Mouse (Mus musculus) telencephalon, adult 2 months (tissue): Measurements from ENCODE around the gene Wwc2.
A peak's percentile ranks its signal among the peaks of the same experiment; 100 is the strongest.

ENCODE experiments used
- DNase-seq: peaks from one replicate; pipeline ENCODE4 v3.0.0-alpha.2; 2011; ENCODE audit warnings: low read depth, low spot score

Wwc2 gene

DNA sequence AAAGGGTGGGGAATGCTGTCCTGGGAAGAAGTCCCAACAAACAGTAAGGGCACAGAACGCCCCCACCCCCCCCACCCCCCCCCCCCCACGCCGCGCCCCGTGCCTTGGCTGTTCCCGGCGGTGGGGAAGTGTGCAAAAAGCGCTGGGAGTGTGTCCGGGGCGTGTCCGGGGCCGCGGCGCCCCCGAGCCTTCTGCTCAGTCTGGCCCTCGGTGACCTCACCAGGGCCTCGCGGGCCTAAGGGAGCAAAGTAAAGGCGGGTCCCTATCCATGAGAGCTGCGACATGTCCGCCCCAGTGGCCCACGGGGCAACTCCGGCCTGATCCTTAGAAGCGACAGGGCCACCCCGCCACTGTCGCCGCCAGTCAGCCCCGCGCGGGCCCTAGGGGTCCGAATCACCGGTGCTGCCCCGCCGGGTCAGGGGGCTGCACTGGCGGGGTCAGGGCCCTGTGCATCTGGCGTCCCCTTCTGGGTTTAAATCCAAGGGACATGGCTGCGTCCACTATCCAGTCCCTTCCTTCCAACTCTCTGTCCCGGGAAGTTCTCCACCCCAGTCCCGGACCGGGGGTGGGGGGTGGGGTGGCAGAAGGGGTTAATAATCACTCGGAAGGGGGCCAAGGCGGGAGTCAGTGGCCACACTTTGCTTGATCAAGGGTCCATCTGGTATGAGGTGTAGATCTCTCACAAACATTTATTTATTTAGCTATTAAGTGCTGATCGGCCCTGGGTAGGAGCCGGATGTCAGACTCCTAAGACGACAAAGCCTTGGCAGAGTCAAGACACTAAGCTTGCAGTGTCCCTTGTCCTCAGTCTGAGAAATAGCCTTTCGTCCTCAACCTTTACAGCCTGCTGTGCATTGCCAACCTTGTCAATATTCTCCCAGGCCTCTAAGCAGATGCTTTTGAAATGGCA, at the start of gene Wwc2:
TSS of gene Wwc2 (minus strand) at position 14 of the 910 bp plus-strand sequence.
- no peak for DNase-seq

DNA sequence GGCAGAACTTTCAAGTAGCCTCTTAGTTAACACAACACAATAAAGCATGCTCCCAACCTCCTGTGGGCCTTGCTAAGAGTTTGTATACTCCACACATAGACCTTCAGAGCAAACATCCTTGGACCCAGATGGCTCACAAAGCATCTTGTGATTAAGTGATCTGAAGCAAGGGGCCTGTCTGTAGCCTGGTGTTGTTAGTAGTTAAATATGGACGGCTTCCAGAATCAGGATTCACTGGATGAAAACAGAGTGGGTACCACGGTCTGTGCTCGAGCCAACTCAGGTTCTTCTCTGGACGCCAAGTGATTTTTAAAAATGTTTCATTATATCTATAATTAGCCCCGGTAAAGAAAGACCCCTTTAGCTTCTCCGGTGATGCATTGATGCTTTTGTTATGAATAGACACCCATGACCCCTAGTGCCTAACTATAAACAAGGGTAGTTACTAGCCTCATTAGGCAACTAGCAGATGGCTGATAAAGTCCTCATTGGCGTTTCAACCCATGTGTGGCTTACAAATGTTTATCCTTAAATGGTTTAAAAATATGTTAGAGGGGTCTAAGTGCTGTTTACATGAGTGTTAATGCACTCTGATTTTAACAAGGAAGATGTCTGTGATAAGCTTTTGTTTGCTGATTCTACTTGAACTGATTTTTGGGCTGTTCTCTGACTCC, 47.7 kb upstream of the Wwc2 start:
- no peak for DNase-seq

DNA sequence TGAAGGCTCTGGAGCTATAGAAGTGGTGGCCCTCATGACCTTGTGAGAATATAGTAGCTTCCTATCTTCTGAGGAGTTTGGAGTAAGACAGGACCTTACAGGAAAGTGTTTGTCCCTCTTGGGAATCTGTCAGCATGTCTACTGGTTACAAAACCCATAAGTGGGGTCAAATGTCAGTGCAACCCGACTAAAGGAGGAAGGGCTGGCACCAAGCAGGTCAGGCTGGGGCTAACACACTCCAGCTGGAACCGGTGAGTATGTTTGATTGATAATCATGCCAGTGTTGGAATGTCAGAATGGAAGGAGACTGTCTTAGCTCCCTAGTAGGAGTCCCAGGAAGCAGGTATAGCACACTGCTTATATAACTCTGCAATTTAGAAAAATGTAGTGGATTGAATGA, 41.3 kb upstream of the Wwc2 start:
- DNase-seq = no peak

DNA sequence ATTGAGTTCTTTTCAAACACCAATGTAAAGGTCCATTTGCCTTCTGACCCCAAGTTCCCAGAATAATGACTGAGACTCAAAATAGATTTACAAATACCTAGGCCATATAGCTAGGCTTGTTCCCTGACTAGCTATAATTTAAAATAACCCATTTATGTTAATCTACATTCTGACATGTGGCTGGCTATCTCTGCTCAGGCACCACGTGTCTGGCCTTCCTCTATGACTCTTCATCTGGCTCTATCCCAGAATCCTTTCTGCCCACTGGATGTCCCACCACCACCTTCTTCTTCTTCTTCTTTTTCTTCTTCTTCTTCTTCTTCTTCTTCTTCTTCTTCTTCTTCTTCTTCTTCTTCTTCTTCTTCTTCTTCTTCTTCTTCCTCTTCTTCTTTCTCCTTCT, 39.9 kb upstream of the Wwc2 start:
- no peak for DNase-seq

DNA sequence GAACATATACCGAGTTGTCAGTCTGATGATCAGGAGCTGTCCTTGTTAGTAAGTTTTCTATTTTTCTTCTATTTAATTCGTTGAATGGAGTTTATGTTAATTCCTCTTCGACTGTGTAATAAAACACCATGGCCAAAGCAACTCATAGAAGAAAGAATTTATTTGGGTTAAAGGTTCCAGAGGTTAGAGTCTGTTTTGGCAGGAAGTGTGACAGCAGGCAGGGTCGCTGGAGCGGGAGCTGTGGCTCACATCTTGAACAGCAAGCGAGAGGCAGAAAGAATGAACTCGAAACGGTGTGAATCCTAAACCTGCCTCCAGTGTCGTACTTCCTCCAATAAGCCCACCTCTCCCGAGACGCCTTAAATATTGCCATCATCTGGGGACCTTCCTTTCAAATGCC, 36.1 kb upstream of the Wwc2 start:
- DNase-seq = no peak

- DNase-seq = no peak
Observed at GRCm38 (mm10) chr8:48023206-48023605, 32.5 kb upstream of the Wwc2 start.

DNA sequence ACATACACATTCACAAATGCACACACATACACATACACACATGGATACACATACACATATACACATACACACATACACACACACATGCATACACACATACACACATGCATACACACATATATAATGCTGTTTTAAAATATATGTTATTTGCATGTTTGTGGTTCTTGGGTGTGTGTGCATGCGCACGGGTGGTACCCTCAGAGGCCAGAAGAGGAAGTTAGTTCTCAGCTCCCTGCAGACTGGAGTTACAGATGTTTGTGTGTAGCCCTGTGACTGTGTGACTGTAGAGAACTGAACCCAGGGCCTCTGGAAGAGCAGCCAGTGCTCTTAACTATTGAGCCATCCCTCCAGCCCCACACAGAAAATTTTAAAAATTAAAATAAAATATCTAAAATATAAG, 29.0 kb upstream of the Wwc2 start:
- no peak for DNase-seq

GRCm38 (mm10) chr8:48016538-48016937, 25.8 kb upstream of the Wwc2 start:
- peak; percentile 34 for DNase-seq

- DNase-seq = no peak
Observed at GRCm38 (mm10) chr8:48014386-48014785, 23.7 kb upstream of the Wwc2 start.

- no peak for DNase-seq
Observed at GRCm38 (mm10) chr8:48013281-48013680, 22.6 kb upstream of the Wwc2 start.

DNA sequence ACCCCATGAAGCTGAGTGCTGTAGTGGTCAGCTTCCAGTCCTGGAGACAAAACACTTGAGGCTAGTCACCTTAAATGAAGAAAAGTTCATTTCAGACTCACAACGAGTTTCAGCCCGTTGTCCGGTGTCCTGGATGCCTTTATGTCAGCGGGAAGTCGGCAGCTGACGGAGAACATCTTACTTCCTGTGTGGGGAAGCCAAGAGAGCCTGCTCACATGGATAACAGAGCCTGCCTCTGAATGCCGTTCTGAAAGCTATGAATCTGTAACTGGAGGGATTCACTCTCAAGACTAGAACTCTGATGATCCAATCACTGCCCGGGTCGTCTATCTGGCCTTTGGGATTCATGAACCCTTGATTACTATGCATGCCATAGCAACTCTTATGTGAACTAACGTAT, 21.1 kb upstream of the Wwc2 start:
- no peak for DNase-seq

GRCm38 (mm10) chr8:48010977-48011376, 20.3 kb upstream of the Wwc2 start:
- no peak for DNase-seq

DNA sequence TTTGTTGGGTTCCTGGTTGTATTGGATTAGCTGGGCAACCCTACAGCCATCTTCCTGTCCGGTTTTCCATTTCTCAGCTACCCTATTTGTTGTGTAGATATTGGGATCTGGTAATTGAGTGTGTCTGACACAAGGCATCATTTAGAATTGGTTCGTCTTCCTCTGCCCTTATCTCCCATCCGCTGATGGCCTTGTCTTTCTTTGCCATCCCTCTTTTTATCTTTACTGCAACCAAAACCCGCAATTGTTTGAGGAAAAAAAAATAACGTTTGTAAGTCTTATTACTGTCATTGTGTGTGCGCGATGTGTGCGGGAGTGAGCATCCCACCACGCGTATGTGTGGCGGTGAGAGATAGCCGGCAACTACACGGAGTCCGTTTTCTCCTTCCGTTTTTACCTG, 18.7 kb upstream of the Wwc2 start:
- DNase-seq = no peak

GRCm38 (mm10) chr8:48008936-48009335, 18.2 kb upstream of the Wwc2 start:
- DNase-seq = no peak

- DNase-seq = no peak
Observed at GRCm38 (mm10) chr8:48006869-48007268, 16.1 kb upstream of the Wwc2 start.

GRCm38 (mm10) chr8:48002551-48002950, 11.8 kb upstream of the Wwc2 start:
- DNase-seq = no peak

GRCm38 (mm10) chr8:48001395-48001794, 10.7 kb upstream of the Wwc2 start:
- DNase-seq = no peak

DNA sequence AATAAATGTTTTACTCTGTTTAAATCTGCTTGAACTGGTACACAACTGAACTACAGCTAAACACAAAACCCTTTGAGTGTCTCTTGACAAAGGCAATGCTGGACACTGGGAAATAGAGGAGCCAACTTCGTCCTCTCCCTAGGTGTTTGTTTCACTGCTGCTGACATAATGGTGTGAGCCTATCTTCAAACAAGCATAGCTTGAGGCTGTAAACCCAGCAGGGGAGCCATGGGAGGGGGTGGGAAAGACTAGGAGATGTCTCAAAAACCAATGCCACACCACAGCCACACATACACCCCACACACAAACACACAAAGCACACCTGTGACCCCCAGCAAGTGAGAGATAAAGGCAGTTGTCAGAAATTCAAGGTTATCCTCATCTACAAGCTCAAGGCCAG, 6.0 kb upstream of the Wwc2 start:
- no peak for DNase-seq

DNA sequence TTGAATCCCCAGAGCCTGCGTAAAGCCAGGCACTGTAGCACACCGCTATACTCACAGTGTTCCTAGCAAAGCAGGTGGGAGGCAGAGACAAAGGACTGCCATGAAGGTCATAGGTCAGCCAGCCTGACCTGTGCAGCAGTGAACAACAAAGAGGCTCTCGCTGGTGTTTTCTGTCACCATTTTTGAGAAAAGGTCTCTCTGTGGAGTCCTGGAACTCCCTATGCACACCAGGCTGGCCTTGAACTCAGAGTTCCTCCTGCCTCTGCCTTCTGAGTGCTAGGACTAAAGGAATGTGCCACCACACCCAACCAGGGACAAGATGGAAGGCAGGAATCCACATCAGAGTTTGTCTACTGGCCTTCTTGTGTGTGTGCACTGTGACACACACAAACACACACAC, 5.4 kb upstream of the Wwc2 start:
- DNase-seq = no peak

GRCm38 (mm10) chr8:47995391-47995790, 4.7 kb upstream of the Wwc2 start:
- DNase-seq = no peak

- no peak for DNase-seq
Observed at GRCm38 (mm10) chr8:47994618-47995274, 4.0 kb upstream of the Wwc2 start.

GRCm38 (mm10) chr8:47990386-47990772, 345 bp downstream of the Wwc2 start:
- DNase-seq = peak; percentile 69
